Mouse (Mus musculus): ENCODE results near the gene Vps26c.
"Not testable (repeated sequence)": the region's sequence is repeated elsewhere in the genome, so short reads cannot be mapped to it uniquely, and the experiment has no call there.

Vps26c gene

DNA sequence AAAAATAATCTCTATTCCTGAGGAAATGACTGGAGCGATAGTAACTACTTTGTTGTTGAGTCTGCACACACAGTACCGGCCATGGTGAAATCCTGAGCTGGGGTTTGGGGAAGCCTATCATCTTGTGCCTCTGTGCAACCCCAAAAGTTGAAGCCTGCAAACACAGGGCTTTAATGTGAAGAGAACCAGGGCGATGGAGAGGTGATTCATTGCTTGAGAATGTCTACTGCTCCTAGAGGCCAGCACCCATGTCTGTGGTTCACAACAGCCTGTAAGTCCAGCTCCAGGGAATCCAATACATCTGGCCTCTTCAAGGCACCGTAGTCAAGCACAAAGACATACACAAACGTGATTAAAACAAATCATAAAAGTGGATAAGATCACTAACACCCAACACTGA, 39.3 kb downstream of the Vps26c start:
- DNase-seq (ENCODE audit: low spot score): no peak

GRCm38 (mm10) chr16:94484752-94485535, 41.7 kb downstream of the Vps26c start:
- DNase-seq (ENCODE audit: low spot score): no peak

DNA sequence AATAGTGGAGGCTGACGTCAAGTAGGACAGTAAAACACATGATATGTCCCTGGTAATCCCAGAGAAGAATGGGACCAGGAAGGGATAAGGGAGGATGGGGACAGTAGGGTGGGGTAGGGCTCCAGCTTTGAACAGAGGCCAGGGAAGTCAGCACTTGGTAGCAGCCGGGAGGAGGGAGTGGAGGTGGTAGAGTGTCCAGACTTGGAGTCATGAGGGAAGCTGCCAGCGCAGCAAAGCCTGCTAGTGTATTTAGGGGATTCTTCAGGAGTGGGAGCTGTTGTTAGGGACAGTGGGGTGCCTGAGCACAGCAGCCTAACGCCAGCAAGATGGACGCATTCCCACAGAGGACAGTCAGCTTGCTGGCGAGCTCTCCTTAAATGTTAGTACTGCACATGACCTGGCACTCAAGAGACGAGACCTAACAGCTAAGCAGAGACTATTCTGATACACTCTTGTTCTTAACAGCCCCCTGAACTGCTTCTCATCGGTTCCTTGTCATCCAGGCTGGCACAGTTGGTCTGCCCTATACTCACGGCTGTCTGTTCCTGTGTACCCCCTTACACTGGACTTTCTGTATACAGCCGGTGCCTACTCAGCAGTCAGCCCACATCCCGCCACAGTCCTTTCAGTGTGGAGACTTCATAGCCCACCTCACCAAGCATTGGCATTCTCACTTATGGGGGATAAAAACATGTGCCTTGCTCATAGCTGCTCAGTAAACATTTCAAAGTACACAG, 53.4 kb downstream of the Vps26c start:
- no peak for DNase-seq (ENCODE audit: low spot score)

GRCm38 (mm10) chr16:94472515-94472951, 54.1 kb downstream of the Vps26c start:
- DNase-seq (ENCODE audit: low spot score): peak; percentile 49

- DNase-seq (ENCODE audit: low spot score): no peak
These were observed 58.2 kb downstream of the Vps26c start for GRCm38 (mm10) chr16:94468391-94468790.

- no peak for DNase-seq (ENCODE audit: low spot score)
These were observed 59.1 kb downstream of the Vps26c start for GRCm38 (mm10) chr16:94467337-94468055.

GRCm38 (mm10) chr16:94466317-94466716, 60.3 kb downstream of the Vps26c start:
- not testable (repeated sequence) for DNase-seq (ENCODE audit: low spot score)

GRCm38 (mm10) chr16:94465900-94466299, 60.7 kb downstream of the Vps26c start:
- no peak for DNase-seq (ENCODE audit: low spot score)

DNA sequence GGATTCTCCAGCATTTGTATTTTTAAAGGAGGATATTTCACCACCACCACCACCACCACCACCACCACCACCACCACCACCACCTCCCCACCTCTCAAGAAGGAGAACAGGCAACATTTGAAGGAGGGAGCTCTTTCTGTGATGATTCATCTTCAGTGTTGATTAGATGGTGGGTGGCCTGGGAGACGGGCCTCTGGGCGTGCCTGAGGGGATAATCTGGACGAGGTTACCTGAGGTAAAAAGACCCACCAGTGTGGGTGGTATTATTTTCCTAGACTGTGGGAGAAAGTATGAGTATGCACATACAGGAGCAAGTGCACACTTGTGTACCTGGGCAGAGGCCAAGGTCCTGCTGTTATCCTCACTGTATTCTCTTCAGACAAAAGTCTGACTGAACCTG, 62.6 kb downstream of the Vps26c start:
- DNase-seq (ENCODE audit: low spot score): no peak

GRCm38 (mm10) chr16:94454146-94454545, 72.5 kb downstream of the Vps26c start:
- DNase-seq (ENCODE audit: low spot score): no peak

DNA sequence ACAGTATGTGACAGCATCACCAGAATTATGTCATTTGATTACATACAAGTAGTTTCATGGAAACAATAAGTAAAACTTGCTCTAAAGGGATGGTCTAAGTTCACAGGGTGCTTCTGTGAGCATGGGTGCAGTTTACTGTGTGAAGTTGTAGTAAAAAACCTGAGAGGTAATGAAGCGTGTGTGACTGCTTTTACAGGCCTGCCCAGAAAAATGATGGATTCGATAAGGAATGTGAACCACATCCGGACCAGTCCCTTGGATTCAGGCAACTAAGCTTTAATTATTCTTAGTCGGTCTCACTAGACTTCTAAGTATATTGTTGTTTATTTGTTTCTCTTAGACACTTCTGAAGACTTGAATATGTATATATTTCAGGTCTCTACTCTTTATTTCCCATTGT, 73.9 kb downstream of the Vps26c start:
- DNase-seq (ENCODE audit: low spot score): no peak

DNA sequence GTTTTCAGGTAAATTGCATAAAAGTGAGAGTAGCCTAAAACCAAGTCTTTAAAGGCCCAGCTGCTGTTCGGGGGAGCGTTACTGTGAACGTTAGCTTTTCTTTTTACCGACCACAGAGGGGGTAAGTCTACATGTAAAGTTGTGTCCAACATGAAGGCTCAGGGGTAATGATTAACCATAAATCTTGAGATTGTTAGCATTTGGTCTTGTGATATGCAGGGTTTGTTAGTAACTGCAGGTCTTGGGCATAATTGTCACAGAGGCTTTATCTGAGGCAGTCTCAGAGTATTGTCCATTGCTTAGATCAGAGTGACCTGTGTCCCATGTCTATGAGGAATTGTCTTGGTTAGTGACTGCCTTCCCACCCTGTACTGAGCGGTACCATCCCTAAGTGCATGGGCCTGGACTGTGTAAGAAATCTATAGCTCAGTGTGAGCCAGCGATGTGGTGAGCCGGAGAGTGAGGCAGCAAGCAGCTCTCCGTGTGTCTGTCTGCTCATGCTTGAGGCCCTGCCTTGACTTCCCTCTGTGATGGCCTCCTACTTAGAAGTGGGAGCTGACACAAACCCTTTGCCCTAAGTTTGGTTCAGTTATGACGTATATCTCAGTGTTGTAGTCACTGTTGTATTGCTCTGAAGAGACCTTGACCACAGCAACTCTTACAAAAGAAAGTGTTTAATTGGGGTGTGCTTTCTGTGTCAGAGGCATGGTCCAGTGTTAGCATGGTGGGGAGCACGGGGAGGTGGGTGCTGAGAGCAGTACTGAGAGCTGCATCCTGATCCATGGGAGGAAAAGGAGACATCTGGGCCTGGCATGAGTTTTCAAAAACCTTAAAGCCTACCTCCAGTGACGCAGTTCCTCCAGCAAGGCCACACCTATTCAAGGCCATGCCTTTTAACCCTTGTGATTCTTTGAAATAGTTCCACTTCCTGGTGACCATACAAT, 74.8 kb downstream of the Vps26c start:
- no peak for DNase-seq (ENCODE audit: low spot score)

- peak; percentile 41 for DNase-seq (ENCODE audit: low spot score)
These were observed 77.0 kb downstream of the Vps26c start for GRCm38 (mm10) chr16:94449632-94450031.

DNA sequence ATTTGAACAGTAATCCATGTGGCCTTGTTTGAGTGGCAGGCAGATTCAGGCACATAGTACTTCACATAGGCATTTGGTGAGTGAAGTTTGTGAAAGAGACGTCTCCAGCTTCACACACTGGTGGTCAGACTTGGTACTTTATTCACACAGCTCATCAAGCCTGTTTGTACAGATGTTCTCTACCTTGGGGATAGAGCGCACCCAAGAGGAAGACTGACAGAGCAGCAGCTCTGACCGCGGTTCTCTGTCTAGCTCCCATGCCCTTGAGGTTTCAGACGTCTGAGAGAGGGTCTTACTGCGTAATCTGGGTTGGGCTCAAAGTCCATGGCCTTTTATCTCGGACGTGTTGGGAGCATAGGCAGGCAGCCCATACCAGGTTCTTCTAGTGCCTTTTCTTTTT, 77.5 kb downstream of the Vps26c start:
- DNase-seq (ENCODE audit: low spot score): no peak

Data from lung, postnatal 25 days (tissue).